Mouse (Mus musculus) myocyte (in vitro differentiated cells): ENCODE measurements around the gene Pced1b. TPM values are rescaled to one million over a fixed set of nuclear protein-coding genes. Genes with fewer than 3 reads are reported as not detected.

Experiments used
- H3K27me3 ChIP-seq: one replicate; pipeline ENCODE4 v1.6.1; 2011; ENCODE audit not compliant: control insufficient read depth, insufficient read depth, insufficient read length
- H3K36me3 ChIP-seq: one replicate; pipeline ENCODE4 v1.6.1; 2011; ENCODE audit not compliant: control insufficient read depth, insufficient read depth
- H3K4me2 ChIP-seq: one replicate; pipeline ENCODE4 v1.6.1; 2011; ENCODE audit warnings: low read depth, control low read depth
- H3K4me3 ChIP-seq: one replicate; pipeline ENCODE4 v1.5.1; 2011; ENCODE audit warnings: mild to moderate bottlenecking, control low read depth, moderate library complexity
- H3K79me2 ChIP-seq: one replicate; pipeline ENCODE4 v1.6.1; 2011; ENCODE audit not compliant: control insufficient read depth, insufficient read depth
- H3ac ChIP-seq: one replicate; pipeline ENCODE4 v1.6.1; 2011; ENCODE audit not compliant: control insufficient read depth, insufficient read length
- CEBPB ChIP-seq: IDR thresholded peaks from 2 replicates; pipeline ENCODE4 v1.6.1; 2011; ENCODE audit warnings: mild to moderate bottlenecking, moderate library complexity; ENCODE audit not compliant: poor library complexity, insufficient read depth, severe bottlenecking
- E2F4 ChIP-seq: IDR thresholded peaks from one replicate; pipeline ENCODE4 v1.6.1; 2011; ENCODE audit warnings: mild to moderate bottlenecking, control low read depth, moderate library complexity; ENCODE audit not compliant: insufficient read depth
- MAX ChIP-seq: IDR thresholded peaks from one replicate; pipeline ENCODE4 v1.6.1; 2011; ENCODE audit warnings: low read depth, mild to moderate bottlenecking, control low read depth
- MYOD1 ChIP-seq, 3 experiments: IDR thresholded peaks; one replicate each; pipeline ENCODE4 v1.6.1; 2011; ENCODE audit warnings: control low read depth in 2 of 3, low read depth in 2 of 3, mild to moderate bottlenecking in 2 of 3, moderate library complexity in 1 of 3; ENCODE audit not compliant: insufficient read length in 2 of 3, control insufficient read depth in 1 of 3
- MYOG ChIP-seq, 3 experiments: IDR thresholded peaks; one replicate each; pipeline ENCODE4 v1.6.1; 2011; ENCODE audit warnings: control low read depth in 2 of 3, low read depth in 2 of 3, mild to moderate bottlenecking in 2 of 3; ENCODE audit not compliant: insufficient read length in 2 of 3, control insufficient read depth in 1 of 3, insufficient read depth in 1 of 3
- POLR2A ChIP-seq: IDR thresholded peaks from one replicate; pipeline ENCODE4 v1.6.1; 2011; ENCODE audit warnings: low read depth, mild to moderate bottlenecking, control low read depth, moderate library complexity; ENCODE audit not compliant: insufficient read length
- POLR2AphosphoS2 ChIP-seq: IDR thresholded peaks from one replicate; pipeline ENCODE4 v1.6.1; 2011; ENCODE audit warnings: low read depth, control low read depth; ENCODE audit not compliant: insufficient read length
- REST ChIP-seq: IDR thresholded peaks from one replicate; pipeline ENCODE4 v1.6.1; 2011; ENCODE audit warnings: mild to moderate bottlenecking, control low read depth, moderate library complexity; ENCODE audit not compliant: insufficient read depth, insufficient read length
- SRF ChIP-seq: IDR thresholded peaks from one replicate; pipeline ENCODE4 v1.6.1; 2011; ENCODE audit warnings: low read depth; ENCODE audit not compliant: control insufficient read depth, insufficient read length
- TCF12 ChIP-seq: IDR thresholded peaks from one replicate; pipeline ENCODE4 v1.6.1; 2011; ENCODE audit warnings: mild to moderate bottlenecking, control low read depth; ENCODE audit not compliant: poor library complexity, insufficient read depth, severe bottlenecking
- TCF3 ChIP-seq: IDR thresholded peaks from one replicate; pipeline ENCODE4 v1.6.1; 2011; ENCODE audit warnings: low read depth, control low read depth; ENCODE audit not compliant: insufficient read length
- USF1 ChIP-seq: IDR thresholded peaks from one replicate; pipeline ENCODE4 v1.6.1; 2011; ENCODE audit warnings: low read depth, mild to moderate bottlenecking, control low read depth, moderate library complexity
- polyA plus RNA-seq: library from polyadenylated mRNA; unstranded; fragments of >200 nt; fragmentation: generic; extraction: Trizol; gene quantifications from one replicate; pipeline ENCODE4 v1.2.1, GENCODE M21; 2012; ENCODE audit warnings: missing spikeins

Gene Pced1b
- polyA plus RNA-seq, 1 experiment: 0.68 TPM

- Histone ChIP-seq H3K4me2 (no peak overlapping the region), H3K79me2 (no peaks in the 10 kb centered on the region), H3K27me3 (no peaks in the 10 kb centered on the region), H3K36me3 (no peaks in the 10 kb centered on the region), H3ac (no peak overlapping the region), H3K4me3 (no peak overlapping the region)
- TF ChIP-seq POLR2AphosphoS2 (no peak), E2F4 (no peak), TCF3 (no peak), REST (no peak), CEBPB (no peak), USF1 (no peak), MAX (no peak), POLR2A (no peak), SRF (no peak), MYOD1 (IDR thresholded peaks at IDR 0.05; ENCODE audit: control insufficient read depth in 1 of 3, insufficient read length in 2 of 3, low read depth in 2 of 3) (no peak), MYOG (IDR thresholded peaks at IDR 0.05; ENCODE audit: control insufficient read depth in 1 of 3, insufficient read depth in 1 of 3, insufficient read length in 2 of 3, low read depth in 2 of 3) (no peak), TCF12 (no peak)
These were observed 144.5 kb downstream of the Pced1b start for GRCm38 (mm10) chr15:97391436-97391835.

GRCm38 (mm10) chr15:97394561-97394960 is 147.7 kb downstream of the Pced1b start:
- Histone ChIP-seq H3K27me3 (no peaks in the 10 kb centered on the region), H3K4me3 (no peak overlapping the region), H3K4me2 (no peak overlapping the region), H3ac (no peak overlapping the region), H3K36me3 (no peaks in the 10 kb centered on the region), H3K79me2 (no peaks in the 10 kb centered on the region)
- no peak for TF ChIP-seq CEBPB

GRCm38 (mm10) chr15:97396586-97397299 is 149.8 kb downstream of the Pced1b start:
- H3K4me3 ChIP-seq: no peak overlapping the region
- H3K36me3 ChIP-seq: no peaks in the 10 kb centered on the region
- no peaks in the 10 kb centered on the region for H3K27me3 ChIP-seq
- H3ac ChIP-seq: no peak overlapping the region
- H3K4me2 ChIP-seq: no peak overlapping the region
- TF ChIP-seq REST (no peak), POLR2A (no peak), MYOG (IDR thresholded peaks at IDR 0.05; ENCODE audit: control insufficient read depth in 1 of 3, insufficient read depth in 1 of 3, insufficient read length in 2 of 3, low read depth in 2 of 3) (no peak), TCF3 (no peak), E2F4 (no peak)
- no peaks in the 10 kb centered on the region for H3K79me2 ChIP-seq

DNA sequence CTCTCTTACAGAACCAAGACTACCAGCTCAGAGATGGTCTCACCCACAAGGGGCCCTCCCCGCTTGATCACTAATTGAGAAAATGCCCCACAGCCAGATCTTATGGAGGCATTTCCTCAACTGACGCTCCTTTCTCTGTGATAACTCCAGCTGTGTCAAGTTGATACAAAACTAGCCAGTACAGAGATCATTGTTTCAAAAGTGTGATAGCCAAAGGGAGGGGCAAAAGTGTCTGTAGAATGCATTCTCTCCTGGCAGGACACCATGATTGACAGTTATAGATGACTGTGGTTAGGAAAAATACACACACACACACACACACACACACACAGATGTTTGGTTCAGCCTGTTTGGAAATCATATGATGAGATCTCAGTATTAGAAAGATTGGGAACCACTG is 150.9 kb downstream of the Pced1b start:
- no peaks in the 10 kb centered on the region for H3K36me3 ChIP-seq
- H3K4me2 ChIP-seq: no peak overlapping the region
- no peaks in the 10 kb centered on the region for H3K79me2 ChIP-seq
- no peak for TF ChIP-seq TCF12
- no peak for TF ChIP-seq MYOD1 (IDR thresholded peaks at IDR 0.05; ENCODE audit: control insufficient read depth in 1 of 3, insufficient read length in 2 of 3, low read depth in 2 of 3)
- no peak for TF ChIP-seq TCF3
- no peak for TF ChIP-seq MAX
- TF ChIP-seq E2F4: no peak
- no peak for TF ChIP-seq MYOG (IDR thresholded peaks at IDR 0.05; ENCODE audit: control insufficient read depth in 1 of 3, insufficient read depth in 1 of 3, insufficient read length in 2 of 3, low read depth in 2 of 3)
- no peak for TF ChIP-seq SRF
- TF ChIP-seq POLR2A: no peak
- TF ChIP-seq POLR2AphosphoS2: no peak
- TF ChIP-seq REST: no peak
- H3K27me3 ChIP-seq: no peaks in the 10 kb centered on the region
- H3ac ChIP-seq: no peak overlapping the region
- H3K4me3 ChIP-seq: no peak overlapping the region

- Histone ChIP-seq H3K4me3 (no peak overlapping the region), H3K36me3 (no peaks in the 10 kb centered on the region), H3K79me2 (no peaks in the 10 kb centered on the region), H3ac (no peak overlapping the region), H3K4me2 (no peak overlapping the region), H3K27me3 (no peaks in the 10 kb centered on the region)
- no peak for TF ChIP-seq USF1
- TF ChIP-seq MAX: no peak
- no peak for TF ChIP-seq MYOD1 (IDR thresholded peaks at IDR 0.05; ENCODE audit: control insufficient read depth in 1 of 3, insufficient read length in 2 of 3, low read depth in 2 of 3)
- TF ChIP-seq MYOG (IDR thresholded peaks at IDR 0.05; ENCODE audit: control insufficient read depth in 1 of 3, insufficient read depth in 1 of 3, insufficient read length in 2 of 3, low read depth in 2 of 3): no peak
- TF ChIP-seq TCF12: no peak
- TF ChIP-seq SRF: no peak
- no peak for TF ChIP-seq E2F4
- no peak for TF ChIP-seq POLR2AphosphoS2
- no peak for TF ChIP-seq REST
- no peak for TF ChIP-seq POLR2A
- TF ChIP-seq TCF3: no peak
- no peak for TF ChIP-seq CEBPB
These were observed 154.0 kb downstream of the Pced1b start for GRCm38 (mm10) chr15:97400866-97401265.
